13 mouse cellular contexts compared by ENCODE assay signal in genomic region chr14:58817961-58818504, GRCm38 (mm10).
DNase-seq lines count a peak whose midpoint lies in the region; ATAC-seq and TF ChIP-seq lines count a peak whose summit lies in the region.
"Had no signal": no experiment of that assay in that cellular context is flagged by ENCODE, and none has a peak within 500 bp of the region (broad histone marks: within the 10 kb centered on the region; RNA-seq: fewer than 3 reads in every experiment).

No protein-coding gene starts in this region.

- no peak overlapping the region for H3K4me2 ChIP-seq in forebrain, postnatal 0 days (ENCODE audit: low read depth)
- H3K4me2 ChIP-seq: lung, embryonic 15.5 days had no signal

- H3K36me3 ChIP-seq in forebrain, postnatal 0 days (ENCODE audit: insufficient read depth) = no peaks in the 10 kb centered on the region
- H3K36me3 ChIP-seq: lung, embryonic 15.5 days had no signal

- no peaks in the 10 kb centered on the region for H3K9me3 ChIP-seq in forebrain, postnatal 0 days (ENCODE audit: low read length)
- H3K9me3 ChIP-seq: lung, embryonic 15.5 days had no signal

- H3K27ac ChIP-seq in forebrain, postnatal 0 days (ENCODE audit: low read depth, low read length) = no peak overlapping the region
- H3K27ac ChIP-seq: lung, embryonic 15.5 days had no signal

- no peak overlapping the region for H3K4me3 ChIP-seq in forebrain, postnatal 0 days (ENCODE audit: low read depth, low read length)
- H3K4me3 ChIP-seq: lung, embryonic 15.5 days had no signal

- 0 out of 2 replicates have a peak, but pooled peaks cover 4% of the 10 kb centered on the region for H3K4me1 ChIP-seq in forebrain, postnatal 0 days (ENCODE audit: insufficient read depth)
- H3K4me1 ChIP-seq: lung, embryonic 15.5 days had no signal

- H3K27me3 ChIP-seq in forebrain, postnatal 0 days (ENCODE audit: insufficient read depth, low read length) = no peaks in the 10 kb centered on the region
- H3K27me3 ChIP-seq: lung, embryonic 15.5 days had no signal

- WGBS in forebrain, postnatal 0 days = 82% methylated on average over 10 of the region's 10 CpGs

- TF ChIP-seq CTCF in forebrain, postnatal 0 days (IDR thresholded peaks at IDR 0.05; ENCODE audit: low read depth) = no peak

- H3K9ac ChIP-seq in forebrain, postnatal 0 days = no peak overlapping the region
- H3K9ac ChIP-seq: lung, embryonic 15.5 days had no signal

- DNase-seq in gastrocnemius, postnatal 10 days = peak; percentile 22
- DNase-seq in gastrocnemius, postnatal 4 days (ENCODE audit: low spot score in 2 of 2) = no peak
- peak; percentile 33 for DNase-seq in lung, postnatal 36 days
- no peak for DNase-seq in lung, postnatal 25 days (ENCODE audit: low spot score)
- DNase-seq in R1 (ENCODE audit: low read depth, low spot score) = peak; percentile 6
- peak; percentile 44 to 46 for DNase-seq in cerebellum, postnatal 36 days
- no peak for DNase-seq in forebrain, postnatal 0 days
- DNase-seq: layer of hippocampus, postnatal 36 days had no signal

- no peak for ATAC-seq in erythroblast, adult 5-6 weeks (replicated peaks; ENCODE audit: low FRiP score, poor library complexity, severe bottlenecking)
- ATAC-seq in forebrain, postnatal 0 days = no peak
- ATAC-seq: activated CD4-positive, CD25-positive, alpha-beta regulatory T cell, adult 4 months; inflammation-experienced regulatory T-cells, adult 6 months; midbrain, embryonic 16.5 days had no signal

Comparison
In these comparisons a context has a peak if more than half of its experiments do, and no peak if none do; other contexts are left out.
1. DNase-seq: peak in gastrocnemius, postnatal 10 days (single experiment), lung, postnatal 36 days (single experiment), R1 (single experiment) and cerebellum, postnatal 36 days (2 of 2); none in gastrocnemius, postnatal 4 days (0 of 2), lung, postnatal 25 days (single experiment) and forebrain, postnatal 0 days (single experiment).